Mouse (Mus musculus) testis, adult 2 months (tissue): Measurements from ENCODE around the gene Nme9.

Source experiments
- CTCF ChIP-seq: fragments of 200-500 bp; IDR thresholded peaks from 2 replicates; pipeline ENCODE4 v1.5.1; 2012; ENCODE audit warnings: low read depth, mild to moderate bottlenecking, inconsistent platforms, low read length, moderate library complexity; ENCODE audit not compliant: control insufficient read depth, insufficient read depth, insufficient replicate concordance
- POLR2A ChIP-seq: fragments of 200-500 bp; IDR thresholded peaks from 2 replicates; pipeline ENCODE4 v1.6.1; 2012; ENCODE audit warnings: low read depth, mild to moderate bottlenecking, inconsistent platforms, low read length, moderate library complexity; ENCODE audit not compliant: control insufficient read depth

DNA sequence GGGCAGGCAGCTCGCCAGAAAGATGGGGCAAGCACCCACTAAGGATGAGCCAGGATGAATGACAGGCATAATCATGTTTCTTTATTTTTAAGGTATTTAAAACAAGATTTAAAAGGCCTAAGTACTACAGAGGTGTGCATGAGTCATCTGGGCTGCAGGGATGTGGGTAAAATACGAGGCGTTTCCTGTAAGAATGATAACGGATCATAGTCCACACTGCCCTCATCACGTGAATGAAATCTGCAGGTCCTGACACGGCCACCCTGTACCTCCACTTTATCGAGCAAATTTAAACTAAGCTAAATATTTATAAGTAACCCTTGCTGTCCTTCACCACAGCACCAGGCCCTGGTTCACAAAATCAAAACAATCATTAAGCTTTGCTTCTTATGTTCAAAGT is 54.6 kb downstream of the Nme9 start:
- TF ChIP-seq POLR2A: no peak
- TF ChIP-seq CTCF: no peak
